Mouse (Mus musculus) small intestine, adult 10 weeks (tissue): ENCODE results near the gene Rnase2b. TPM values are rescaled to one million over a fixed set of nuclear protein-coding genes. Genes with fewer than 3 reads are reported as not detected.

Experiments
- polyA plus RNA-seq: library from polyadenylated mRNA; stranded (reverse); fragments of 350-450 nt; fragmentation: Illumina TruSeq; extraction: RNeasy Lipid Tissue Mini Kit (QIAGEN cat#74804); gene quantifications from one replicate; pipeline ENCODE4 v1.2.3, GENCODE M21; 2014; ENCODE audit warnings: low replicate concordance

Rnase2b gene
- not detected for polyA plus RNA-seq

DNA sequence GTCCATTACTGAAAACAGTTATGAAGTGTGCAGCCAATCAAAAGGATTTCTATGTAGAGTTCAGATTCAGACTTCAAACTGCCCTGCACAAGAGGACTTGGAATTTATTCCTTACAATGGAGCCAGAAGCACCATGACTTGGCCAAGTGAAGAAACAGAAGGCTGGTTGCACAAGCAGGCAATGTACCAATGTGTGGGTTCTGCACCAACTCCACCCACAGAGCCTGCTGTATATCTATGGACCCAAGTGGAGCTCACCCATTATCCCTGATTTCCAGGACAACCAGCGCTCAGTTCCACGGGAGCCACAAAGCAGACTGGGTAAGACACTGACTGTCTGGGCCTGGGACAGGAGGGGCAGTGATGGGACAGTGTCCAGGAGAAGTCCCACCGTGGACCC is at the start of gene Rnase2b:
Gene Rnase2b, plus strand, starts transcription at position 285 of the 400 bp plus-strand sequence.

DNA sequence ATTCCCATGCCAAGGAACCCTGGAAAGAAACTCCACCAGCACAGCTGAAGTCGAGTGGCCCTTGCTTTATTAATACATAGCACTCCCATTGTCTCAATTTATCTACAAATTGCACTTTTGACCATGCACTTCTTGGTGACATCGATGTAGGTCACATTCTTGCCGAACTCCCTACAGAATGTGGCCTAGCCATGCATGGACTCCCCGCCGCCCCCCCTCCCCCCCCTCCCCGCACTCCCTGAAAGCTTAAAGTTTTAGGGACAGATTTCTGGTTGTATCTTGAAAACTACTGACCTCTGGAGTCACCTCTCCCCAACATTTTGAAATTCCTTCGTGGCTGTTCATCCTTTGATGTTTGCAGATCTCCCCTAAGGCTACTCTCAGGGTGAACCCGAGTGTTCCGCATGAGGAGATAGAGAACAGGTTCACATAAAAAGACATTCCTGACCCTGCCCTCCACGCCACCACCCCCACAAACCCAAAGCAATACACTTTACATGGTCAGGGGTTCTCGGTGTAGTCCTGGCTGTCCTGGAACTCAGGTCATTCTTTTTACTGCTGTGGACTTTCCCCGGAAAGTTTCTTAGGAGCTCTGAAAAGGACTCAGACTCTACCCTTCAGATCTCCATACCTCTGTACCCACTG is 48.0 kb upstream of the Rnase2b start, which contains the start of gene Eddm3b:
Gene Eddm3b, plus strand, starts transcription at position 511 of the 645 bp plus-strand sequence.

DNA sequence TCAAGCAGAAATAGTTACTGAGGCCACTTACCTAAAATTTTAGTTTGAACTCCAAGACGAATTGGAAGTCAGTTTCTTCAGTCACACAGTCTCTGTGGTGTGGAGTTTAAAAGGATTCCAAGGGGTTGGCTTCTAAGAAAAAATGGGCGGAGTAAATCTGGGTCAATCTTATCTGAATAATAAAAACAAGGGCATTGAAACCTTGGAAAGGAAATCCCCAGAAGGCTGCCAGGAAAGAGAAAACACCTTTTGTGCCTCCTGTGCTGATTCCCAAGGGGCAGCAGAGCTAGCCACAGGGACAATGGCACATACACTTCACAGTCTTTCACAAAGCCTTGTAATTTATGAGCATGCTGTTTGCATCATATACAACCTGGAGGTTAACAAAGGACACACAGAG is 15.4 kb upstream of the Rnase2b start, which contains the start of gene Rnase1:
Gene Rnase1, minus strand, starts transcription at position 101 of the 400 bp plus-strand sequence.

DNA sequence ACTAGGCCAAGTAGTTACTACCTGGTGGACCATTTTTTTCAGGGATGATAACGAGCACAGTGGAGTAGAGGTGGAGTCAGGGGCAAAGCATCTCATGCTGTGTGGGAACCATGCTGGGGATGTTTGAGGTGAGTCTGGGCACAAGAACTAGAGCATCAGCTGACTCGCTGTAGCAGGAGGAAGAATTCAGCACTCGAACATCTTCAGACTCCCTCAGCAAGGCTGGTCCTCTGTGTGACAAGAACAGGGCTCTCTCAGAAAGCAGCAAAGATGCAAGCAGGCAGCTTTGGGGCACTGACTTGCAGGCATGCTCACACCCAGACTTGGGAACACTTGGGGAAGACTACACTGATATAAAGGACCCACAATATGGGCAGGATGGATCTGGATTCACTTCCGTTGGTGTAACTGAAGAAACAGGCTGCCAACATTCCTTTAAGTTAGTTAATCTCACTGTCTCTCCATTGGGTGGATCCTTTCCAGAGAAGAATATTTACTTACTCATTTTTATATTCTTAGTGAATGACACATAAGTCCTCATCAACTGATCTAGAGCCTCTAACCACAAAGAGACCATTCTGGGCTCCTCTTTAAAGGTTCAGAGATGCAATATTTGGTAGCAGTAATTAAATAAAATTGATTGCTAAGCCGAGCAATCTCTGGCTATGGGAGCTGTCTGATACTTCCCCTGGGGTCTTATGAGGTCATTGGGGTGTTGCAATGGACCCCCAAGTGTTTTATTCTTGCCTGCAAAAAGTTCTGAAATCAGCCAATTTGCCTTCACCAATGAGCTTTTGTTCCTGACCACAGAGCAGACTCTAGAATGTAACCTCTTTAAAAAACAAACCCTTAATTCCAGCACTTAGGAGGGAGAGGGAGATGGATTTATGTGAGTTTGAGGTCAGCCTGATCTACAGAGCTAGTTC is 37.3 kb downstream of the Rnase2b start, which contains the start of gene Ang2:
Gene Ang2, minus strand, starts transcription at position 51 of the 926 bp plus-strand sequence.

DNA sequence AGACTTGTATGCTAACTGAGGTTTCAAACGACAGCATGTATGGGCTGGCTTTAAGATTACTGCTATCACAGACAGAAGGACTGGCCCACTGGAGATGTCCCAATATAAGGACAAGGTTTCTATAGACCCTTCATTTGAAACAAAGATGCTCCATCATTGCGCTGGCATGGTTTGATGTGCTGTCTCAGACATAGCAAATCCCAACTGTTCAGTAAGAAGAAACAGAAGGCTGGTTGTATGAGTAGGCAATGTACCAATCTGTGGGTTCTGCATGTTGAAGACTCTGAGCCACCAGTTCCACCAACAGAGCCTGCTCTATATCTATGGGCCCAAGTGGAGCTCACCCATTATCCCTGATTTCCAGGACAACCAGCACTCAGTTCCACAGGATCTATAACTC is 41.1 kb downstream of the Rnase2b start, which contains the start of gene Ear14:
Gene Ear14, plus strand, starts transcription at position 277 of the 400 bp plus-strand sequence.

Other genes starting within 250 kb of the Rnase2b start
- 6.3 TPM for gene Osgep, start 237.4 kb upstream of the Rnase2b start, polyA plus RNA-seq
- gene Apex1, start 237.3 kb upstream of the Rnase2b start, polyA plus RNA-seq = 6.1 TPM
- gene Pip4p1, start 231.4 kb upstream of the Rnase2b start, polyA plus RNA-seq = 9.2 TPM
- gene Pnp, start 231.2 kb upstream of the Rnase2b start, polyA plus RNA-seq = 250 TPM
- gene Gm49342, start 217.7 kb upstream of the Rnase2b start, polyA plus RNA-seq = not detected
- gene Pnp2, start 206.3 kb upstream of the Rnase2b start, polyA plus RNA-seq = 51.2 TPM
- gene Rnase10, start 154.5 kb upstream of the Rnase2b start, polyA plus RNA-seq = not detected
- not detected for gene Rnase9, start 120.4 kb upstream of the Rnase2b start, polyA plus RNA-seq
- gene Rnase11, start 112.1 kb upstream of the Rnase2b start, polyA plus RNA-seq = not detected
- gene Rnase12, start 104.6 kb upstream of the Rnase2b start, polyA plus RNA-seq = not detected
- gene Olfr750, start 87.8 kb upstream of the Rnase2b start, polyA plus RNA-seq = not detected
- gene Rnase4, start 71.2 kb upstream of the Rnase2b start, polyA plus RNA-seq = 270 TPM
- gene Ang, start 71.1 kb upstream of the Rnase2b start, polyA plus RNA-seq = 15.4 TPM
- gene Eddm3b, start 47.8 kb upstream of the Rnase2b start, polyA plus RNA-seq = not detected
- 16.6 TPM for gene Rnase6, start 38.4 kb upstream of the Rnase2b start, polyA plus RNA-seq
- gene Rnase1, start 15.5 kb upstream of the Rnase2b start, polyA plus RNA-seq = 1,041 TPM
- gene Ang2, start 36.9 kb downstream of the Rnase2b start, polyA plus RNA-seq = not detected
- not detected for gene Ear14, start 41.1 kb downstream of the Rnase2b start, polyA plus RNA-seq
- gene Rnase2a, start 93.9 kb downstream of the Rnase2b start, polyA plus RNA-seq = not detected
- gene Gm7247, start 199.5 kb downstream of the Rnase2b start, polyA plus RNA-seq = not detected
- gene Vmn2r88, start 248.6 kb downstream of the Rnase2b start, polyA plus RNA-seq = not detected